Mouse (Mus musculus): ENCODE results near the gene Nfkbid. TPM values are rescaled to one million over a fixed set of nuclear protein-coding genes. Genes with fewer than 3 reads are reported as not detected.

Nfkbid gene
- polyA plus RNA-seq, 1 experiment from 2014 or later, result 1.00 TPM

DNA sequence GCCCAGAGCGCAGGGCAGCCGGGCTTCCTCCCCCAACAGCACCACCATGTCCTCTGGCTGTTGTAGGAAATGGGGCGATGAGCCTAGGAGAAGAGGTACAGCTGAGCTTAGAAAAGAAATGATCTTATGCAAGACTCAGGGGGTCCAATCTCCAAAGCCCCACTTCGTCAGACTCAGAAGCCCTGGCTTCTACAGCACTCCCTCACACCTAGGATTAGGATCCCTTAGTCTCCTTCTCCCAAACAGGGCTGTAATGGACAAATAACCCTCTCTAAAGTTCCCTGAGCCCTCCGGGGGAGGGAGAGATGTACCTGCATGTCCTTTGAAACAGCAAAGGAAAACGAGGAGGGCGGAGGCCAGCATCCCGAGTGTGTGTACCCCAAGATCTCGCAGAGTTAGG lies 35.0 kb downstream of the Nfkbid start:
- Histone ChIP-seq H3K36me3 (ENCODE audit: control insufficient read depth, insufficient read depth, low read length) (no peaks in the 10 kb centered on the region), H3K27ac (replicated peaks in 1 of 2; ENCODE audit: control insufficient read depth in 1 of 2, insufficient read depth in 1 of 2, low read depth in 2 of 2, low read length in 2 of 2) (no peak overlapping the region), H3K9me3 (ENCODE audit: control insufficient read depth, low read length) (no peaks in the 10 kb centered on the region), H3K9ac (ENCODE audit: low read length) (no peak overlapping the region), H3K4me1 (ENCODE audit: control insufficient read depth in 2 of 2, insufficient read depth in 2 of 2, low read length in 2 of 2) (peaks cover 0 to 3% of the 10 kb centered on the region in 2 experiments; a peak in 1 of 4 replicates), H3K4me2 (ENCODE audit: low read length) (peak overlapping the region; percentile 14; the same call in 1 of the 2 replicates), H3K27me3 (ENCODE audit: control insufficient read depth, insufficient read depth, low read length) (peaks cover 95% of the 10 kb centered on the region), H3K4me3 (ENCODE audit: control insufficient read depth in 1 of 2, insufficient read depth in 1 of 2, low read depth in 1 of 2, low read length in 2 of 2) (no peak overlapping the region)
- ATAC-seq (ENCODE audit: insufficient number of reproducible peaks, insufficient read depth, low FRiP score, low read depth), result no peak
- WGBS, result 2% methylated on average over 9 of the region's 9 CpGs

GRCm38 (mm10) chr7:30456911-30457628 lies 35.5 kb downstream of the Nfkbid start:
- H3K27me3 ChIP-seq (ENCODE audit: control insufficient read depth, insufficient read depth, low read length), result peaks cover 97% of the 10 kb centered on the region
- no peak for ATAC-seq (ENCODE audit: insufficient number of reproducible peaks, insufficient read depth, low FRiP score, low read depth)
- peak overlapping the region; percentile 14 for H3K4me2 ChIP-seq (ENCODE audit: low read length)
- H3K9ac ChIP-seq (ENCODE audit: low read length), result no peak overlapping the region
- H3K36me3 ChIP-seq (ENCODE audit: control insufficient read depth, insufficient read depth, low read length), result no peaks in the 10 kb centered on the region
- no peak overlapping the region; a peak in 1 of 4 replicates for H3K4me3 ChIP-seq (ENCODE audit: control insufficient read depth in 1 of 2, insufficient read depth in 1 of 2, low read depth in 1 of 2, low read length in 2 of 2)
- no peaks in the 10 kb centered on the region for H3K9me3 ChIP-seq (ENCODE audit: control insufficient read depth, low read length)
- WGBS, result 1% methylated on average over 31 of the region's 31 CpGs
- peaks cover 0 to 3% of the 10 kb centered on the region in 2 experiments; a peak in 1 of 4 replicates for H3K4me1 ChIP-seq (ENCODE audit: control insufficient read depth in 2 of 2, insufficient read depth in 2 of 2, low read length in 2 of 2)
- no peak overlapping the region for H3K27ac ChIP-seq (replicated peaks in 1 of 2; ENCODE audit: control insufficient read depth in 1 of 2, insufficient read depth in 1 of 2, low read depth in 2 of 2, low read length in 2 of 2)

DNA sequence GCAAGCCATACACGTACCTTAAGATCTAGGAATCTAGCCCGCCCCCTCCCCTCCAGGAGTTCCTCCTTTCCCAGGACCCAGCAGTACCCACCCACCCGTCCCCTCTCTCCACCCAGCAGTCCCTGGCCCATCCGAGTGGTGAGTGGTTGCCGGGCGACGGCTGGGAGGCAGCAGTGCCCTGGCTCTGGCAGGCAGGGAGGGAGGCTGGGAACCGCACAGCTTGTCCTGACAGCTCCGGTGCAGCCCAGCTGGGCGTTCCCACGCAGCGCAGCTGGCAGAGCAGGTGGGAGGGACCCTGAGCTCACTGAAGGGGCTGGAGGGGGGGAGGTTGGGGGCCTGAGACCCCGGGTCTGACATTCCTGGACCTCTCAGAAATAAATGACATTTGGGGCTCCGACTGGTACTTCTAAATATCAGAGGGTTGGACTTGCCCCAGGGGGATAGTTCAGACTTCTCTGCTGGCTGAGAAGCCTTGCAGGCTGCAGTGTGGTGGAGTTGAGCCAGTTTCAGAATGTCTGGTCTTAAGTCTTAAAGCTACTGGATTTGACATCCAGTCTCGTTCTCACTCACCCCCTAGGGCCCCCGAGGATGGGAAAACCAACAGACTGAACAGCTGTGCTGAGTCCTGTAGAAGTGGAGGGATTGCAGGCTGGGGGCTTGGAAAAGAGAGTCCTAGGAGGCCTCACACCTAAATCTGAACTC lies 36.2 kb downstream of the Nfkbid start, which contains the start of the genes Kirrel2 and Nphs1:
Gene Kirrel2 (minus strand): TSS at position 62 of the 702 bp plus-strand sequence.
Gene Nphs1 (plus strand): TSS at position 687 of the 702 bp plus-strand sequence.
- ATAC-seq (ENCODE audit: insufficient number of reproducible peaks, insufficient read depth, low FRiP score, low read depth), result no peak
- Histone ChIP-seq H3K36me3 (ENCODE audit: control insufficient read depth, insufficient read depth, low read length) (no peaks in the 10 kb centered on the region), H3K9ac (ENCODE audit: low read length) (no peak within 1 kb of the TSS), H3K27me3 (ENCODE audit: control insufficient read depth, insufficient read depth, low read length) (peaks cover 97% of the 10 kb centered on the region), H3K4me2 (ENCODE audit: low read length) (peak within 1 kb of the TSS; percentile 14), H3K27ac (replicated peaks in 1 of 2; ENCODE audit: control insufficient read depth in 1 of 2, insufficient read depth in 1 of 2, low read depth in 2 of 2, low read length in 2 of 2) (no peak within 1 kb of the TSS), H3K9me3 (ENCODE audit: control insufficient read depth, low read length) (no peaks in the 10 kb centered on the region), H3K4me1 (ENCODE audit: control insufficient read depth in 2 of 2, insufficient read depth in 2 of 2, low read length in 2 of 2) (peaks cover 0 to 3% of the 10 kb centered on the region in 2 experiments; a peak in 1 of 4 replicates), H3K4me3 (ENCODE audit: control insufficient read depth in 1 of 2, insufficient read depth in 1 of 2, low read depth in 1 of 2, low read length in 2 of 2) (no peak within 1 kb of the TSS; a peak in 1 of 4 replicates)
- 3% methylated on average over 16 of the region's 16 CpGs for WGBS

DNA sequence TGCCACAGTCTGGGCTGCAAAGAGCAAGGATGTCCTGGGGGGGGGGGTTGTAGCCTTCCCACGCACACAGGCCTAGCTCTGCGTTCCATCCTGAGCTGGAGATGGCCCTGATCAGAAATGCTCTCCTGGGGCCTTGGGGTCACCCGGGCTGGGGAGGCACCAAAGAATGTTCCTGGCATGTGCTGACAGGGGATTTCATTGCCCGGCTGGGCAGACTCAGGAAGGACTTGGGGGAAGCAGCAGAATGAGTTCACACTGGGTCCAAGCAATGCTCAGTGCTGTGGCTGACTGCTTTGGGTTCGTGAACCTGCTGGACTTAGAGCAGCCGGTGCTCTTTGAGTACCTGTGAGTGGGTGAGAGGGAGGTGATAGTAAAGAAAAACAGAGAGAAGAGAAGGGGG lies 38.0 kb downstream of the Nfkbid start:
- Histone ChIP-seq H3K9me3 (ENCODE audit: control insufficient read depth, low read length) (no peaks in the 10 kb centered on the region), H3K4me1 (ENCODE audit: control insufficient read depth in 2 of 2, insufficient read depth in 2 of 2, low read length in 2 of 2) (no peaks in the 10 kb centered on the region; a peak in 1 of 4 replicates), H3K4me2 (ENCODE audit: low read length) (no peak overlapping the region), H3K27me3 (ENCODE audit: control insufficient read depth, insufficient read depth, low read length) (peaks cover 93% of the 10 kb centered on the region), H3K27ac (replicated peaks in 1 of 2; ENCODE audit: control insufficient read depth in 1 of 2, insufficient read depth in 1 of 2, low read depth in 2 of 2, low read length in 2 of 2) (no peak overlapping the region), H3K9ac (ENCODE audit: low read length) (no peak overlapping the region), H3K4me3 (ENCODE audit: control insufficient read depth in 1 of 2, insufficient read depth in 1 of 2, low read depth in 1 of 2, low read length in 2 of 2) (no peak overlapping the region), H3K36me3 (ENCODE audit: control insufficient read depth, insufficient read depth, low read length) (no peaks in the 10 kb centered on the region)
- 31% methylated on average over 6 of the region's 6 CpGs for WGBS
- ATAC-seq (ENCODE audit: insufficient number of reproducible peaks, insufficient read depth, low FRiP score, low read depth), result no peak

DNA sequence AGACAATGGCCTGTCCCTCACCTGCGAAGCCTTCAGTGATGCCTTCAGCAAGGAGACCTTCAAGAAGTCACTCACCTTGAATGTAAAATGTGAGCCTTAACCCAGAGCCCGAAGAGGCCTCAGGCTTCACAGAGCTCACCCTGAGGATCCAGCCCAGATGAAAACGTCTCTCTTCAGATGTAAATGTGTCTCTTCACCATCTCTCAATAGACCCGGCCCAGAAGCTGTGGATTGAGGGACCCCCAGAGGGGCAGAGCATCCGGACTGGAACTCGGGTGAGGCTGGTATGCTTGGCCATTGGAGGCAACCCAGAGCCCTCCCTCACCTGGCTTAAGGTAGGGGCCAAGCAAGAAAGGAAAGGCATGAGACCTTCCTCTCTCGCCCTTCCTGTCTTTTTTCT lies 42.0 kb downstream of the Nfkbid start:
- 32% methylated on average over 7 of the region's 7 CpGs for WGBS

GRCm38 (mm10) chr7:30463996-30464395 lies 42.5 kb downstream of the Nfkbid start:
- Histone ChIP-seq H3K4me2 (ENCODE audit: low read length) (no peak overlapping the region), H3K4me3 (ENCODE audit: control insufficient read depth in 1 of 2, insufficient read depth in 1 of 2, low read depth in 1 of 2, low read length in 2 of 2) (no peak overlapping the region), H3K27ac (replicated peaks in 1 of 2; ENCODE audit: control insufficient read depth in 1 of 2, insufficient read depth in 1 of 2, low read depth in 2 of 2, low read length in 2 of 2) (no peak overlapping the region), H3K9me3 (ENCODE audit: control insufficient read depth, low read length) (no peaks in the 10 kb centered on the region), H3K36me3 (ENCODE audit: control insufficient read depth, insufficient read depth, low read length) (no peaks in the 10 kb centered on the region), H3K27me3 (ENCODE audit: control insufficient read depth, insufficient read depth, low read length) (peaks cover 88% of the 10 kb centered on the region), H3K9ac (ENCODE audit: low read length) (no peak overlapping the region), H3K4me1 (ENCODE audit: control insufficient read depth in 2 of 2, insufficient read depth in 2 of 2, low read length in 2 of 2) (peaks cover 0 to 2% of the 10 kb centered on the region in 2 experiments; a peak in 1 of 4 replicates)
- WGBS, result 31% methylated on average over 4 of the region's 4 CpGs
- ATAC-seq (ENCODE audit: insufficient number of reproducible peaks, insufficient read depth, low FRiP score, low read depth), result no peak

More for the DNA sequence above, 42.0 kb downstream of the Nfkbid start:
- Histone ChIP-seq H3K27me3 (ENCODE audit: control insufficient read depth, insufficient read depth, low read length) (peaks cover 92% of the 10 kb centered on the region), H3K27ac (replicated peaks in 1 of 2; ENCODE audit: control insufficient read depth in 1 of 2, insufficient read depth in 1 of 2, low read depth in 2 of 2, low read length in 2 of 2) (no peak overlapping the region), H3K4me3 (ENCODE audit: control insufficient read depth in 1 of 2, insufficient read depth in 1 of 2, low read depth in 1 of 2, low read length in 2 of 2) (no peak overlapping the region), H3K36me3 (ENCODE audit: control insufficient read depth, insufficient read depth, low read length) (no peaks in the 10 kb centered on the region), H3K9me3 (ENCODE audit: control insufficient read depth, low read length) (no peaks in the 10 kb centered on the region), H3K9ac (ENCODE audit: low read length) (no peak overlapping the region), H3K4me2 (ENCODE audit: low read length) (no peak overlapping the region), H3K4me1 (ENCODE audit: control insufficient read depth in 2 of 2, insufficient read depth in 2 of 2, low read length in 2 of 2) (peaks cover 0 to 2% of the 10 kb centered on the region in 2 experiments; a peak in 1 of 4 replicates)
- no peak for ATAC-seq (ENCODE audit: insufficient number of reproducible peaks, insufficient read depth, low FRiP score, low read depth)

DNA sequence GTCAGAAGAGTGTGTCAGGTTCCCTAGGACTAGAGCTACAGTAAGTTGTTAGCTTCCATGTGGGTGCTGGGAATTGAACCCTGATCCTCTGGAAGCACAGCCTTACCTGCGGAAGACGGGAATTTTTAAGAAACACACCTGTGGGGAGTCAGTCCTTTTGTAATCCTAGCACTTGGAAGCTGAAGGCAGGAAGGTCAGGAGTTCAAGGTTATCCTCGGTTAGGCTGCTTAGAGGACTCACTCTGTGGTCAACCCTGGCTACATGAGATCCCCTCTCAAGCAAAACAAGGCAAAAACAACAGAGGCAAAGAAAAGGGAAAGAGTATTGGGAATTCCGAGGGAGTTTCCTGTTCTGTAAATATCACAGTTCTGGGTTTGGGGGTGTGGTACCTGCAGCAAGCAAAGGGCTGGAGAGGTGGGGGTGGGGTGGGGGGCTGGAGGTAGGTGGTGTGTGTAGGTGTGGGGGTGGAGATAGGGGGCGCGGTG lies 43.3 kb downstream of the Nfkbid start:
- Histone ChIP-seq H3K9me3 (ENCODE audit: control insufficient read depth, low read length) (no peaks in the 10 kb centered on the region), H3K36me3 (ENCODE audit: control insufficient read depth, insufficient read depth, low read length) (no peaks in the 10 kb centered on the region), H3K4me1 (ENCODE audit: control insufficient read depth in 2 of 2, insufficient read depth in 2 of 2, low read length in 2 of 2) (peaks cover 0 to 2% of the 10 kb centered on the region in 2 experiments; a peak in 1 of 4 replicates), H3K27me3 (ENCODE audit: control insufficient read depth, insufficient read depth, low read length) (peaks cover 80% of the 10 kb centered on the region), H3K4me2 (ENCODE audit: low read length) (no peak overlapping the region), H3K27ac (replicated peaks in 1 of 2; ENCODE audit: control insufficient read depth in 1 of 2, insufficient read depth in 1 of 2, low read depth in 2 of 2, low read length in 2 of 2) (no peak overlapping the region), H3K4me3 (ENCODE audit: control insufficient read depth in 1 of 2, insufficient read depth in 1 of 2, low read depth in 1 of 2, low read length in 2 of 2) (no peak overlapping the region), H3K9ac (ENCODE audit: low read length) (no peak overlapping the region)
- no peak for ATAC-seq (ENCODE audit: insufficient number of reproducible peaks, insufficient read depth, low FRiP score, low read depth)
- WGBS, result 13% methylated on average over 6 of the region's 6 CpGs

All from heart, embryonic 14.5 days (tissue).